Mouse (Mus musculus) right cerebral cortex, adult 2 months (tissue): ENCODE results near the gene Srsf10.

Experiments used
- DNase-seq, 2 experiments: peaks; one replicate each; pipeline ENCODE4 v3.0.0; 2021 to 2022; ENCODE audit warnings: low spot score in 2 of 2

The Srsf10 gene

GRCm38 (mm10) chr4:135855080-135855479 is 467 bp upstream of the Srsf10 start:
- no peak for DNase-seq

GRCm38 (mm10) chr4:135856223-135857091 is 910 bp downstream of the Srsf10 start:
- peak; percentile 33 to 52 for DNase-seq

GRCm38 (mm10) chr4:135857597-135858186 is 2.1 kb downstream of the Srsf10 start:
- DNase-seq, result no peak

GRCm38 (mm10) chr4:135868996-135869395 is 13.4 kb downstream of the Srsf10 start:
- DNase-seq, result no peak

GRCm38 (mm10) chr4:135870227-135871023 is 14.9 kb downstream of the Srsf10 start:
- no peak for DNase-seq

- DNase-seq, result no peak
Measured at GRCm38 (mm10) chr4:135872015-135872414, 16.5 kb downstream of the Srsf10 start.

GRCm38 (mm10) chr4:135872589-135873391 is 17.2 kb downstream of the Srsf10 start:
- no peak for DNase-seq

- DNase-seq, result peak; percentile 89 to 91
Measured at GRCm38 (mm10) chr4:135873526-135874202, 18.1 kb downstream of the Srsf10 start, which contains the start of gene Pnrc2. Pnrc2 (minus strand) TSS chr4:135873850.

- DNase-seq, result no peak
Measured at GRCm38 (mm10) chr4:135874564-135875535, 19.3 kb downstream of the Srsf10 start.

GRCm38 (mm10) chr4:135875546-135875945 is 20.0 kb downstream of the Srsf10 start:
- no peak for DNase-seq

- no peak for DNase-seq
Measured at GRCm38 (mm10) chr4:135875991-135876582, 20.5 kb downstream of the Srsf10 start.

GRCm38 (mm10) chr4:135876583-135877020 is 21.1 kb downstream of the Srsf10 start:
- peak; percentile 85 for DNase-seq

GRCm38 (mm10) chr4:135877742-135878141 is 22.2 kb downstream of the Srsf10 start:
- peak in 1 of 2 experiments; percentile 49 for DNase-seq

- no peak for DNase-seq
Measured at GRCm38 (mm10) chr4:135879021-135879420, 23.5 kb downstream of the Srsf10 start.

- DNase-seq, result no peak
Measured at GRCm38 (mm10) chr4:135880018-135880417, 24.5 kb downstream of the Srsf10 start.

- no peak for DNase-seq
Measured at GRCm38 (mm10) chr4:135880576-135880975, 25.0 kb downstream of the Srsf10 start.

GRCm38 (mm10) chr4:135882023-135882422 is 26.5 kb downstream of the Srsf10 start:
- no peak for DNase-seq

GRCm38 (mm10) chr4:135883401-135883851 is 27.9 kb downstream of the Srsf10 start:
- DNase-seq, result no peak
